Comparison of ENCODE assay signal across 8 mouse cellular contexts in the genomic region with DNA sequence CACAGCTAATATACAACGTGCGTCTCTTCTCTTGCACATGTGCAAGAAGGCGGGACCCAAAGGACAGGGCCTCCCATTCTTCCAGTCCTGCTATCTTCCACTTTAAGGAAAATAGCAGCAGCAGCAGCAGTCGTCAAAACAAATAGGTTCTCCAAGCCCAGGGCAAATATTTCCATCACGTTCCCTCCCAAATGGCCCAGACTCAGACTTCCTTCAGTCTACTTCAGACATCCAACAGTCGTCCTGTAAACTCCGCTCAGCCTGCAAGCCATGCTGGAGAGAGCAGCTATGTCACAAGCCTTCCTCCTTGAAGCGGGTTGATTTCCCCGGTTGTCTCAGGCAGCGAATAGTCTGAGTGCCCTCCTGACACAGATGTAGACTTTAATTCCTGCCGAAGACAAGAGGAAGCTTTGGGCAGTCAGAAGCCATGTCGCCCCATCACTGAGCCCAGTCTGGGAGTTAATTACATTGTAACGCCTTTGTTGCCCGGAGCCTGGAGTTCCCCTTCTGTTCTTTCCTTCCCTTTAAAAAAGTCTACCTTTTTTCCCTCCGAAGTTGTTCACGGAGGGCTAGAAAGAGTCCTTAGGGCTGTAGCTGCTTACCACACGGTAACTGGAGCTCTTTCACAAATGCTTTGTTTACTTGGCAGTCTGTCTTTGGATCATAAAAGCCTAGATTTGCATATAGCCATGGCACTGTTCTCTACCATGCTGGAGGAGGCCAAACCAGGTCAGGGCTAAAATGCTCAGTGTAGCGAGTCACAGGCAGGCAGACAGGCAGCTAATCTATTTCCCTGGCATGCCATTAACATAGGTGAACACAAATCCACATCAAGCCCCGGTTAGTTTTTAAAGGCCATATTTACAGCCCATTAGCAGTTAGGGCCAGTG.
DNase-seq lines count a peak whose midpoint lies in the region; ATAC-seq and TF ChIP-seq lines count a peak whose summit lies in the region.

No protein-coding gene starts in this region.

- peak; percentile 35; the same call in 1 of the 2 replicates for ATAC-seq in limb, embryonic 12.5 days (ENCODE audit: insufficient number of reproducible peaks, insufficient read depth, low FRiP score, low TSS enrichment, low read depth)
- ATAC-seq in frontal cortex, adult (ENCODE audit: low TSS enrichment), result no peak

- DNase-seq in testis, postnatal 10 days (ENCODE audit: low spot score), result no peak
- DNase-seq in heart, postnatal 36 days, result peak; percentile 25 to 28
- no peak for DNase-seq in ovary, postnatal 10 days (ENCODE audit: low spot score)
- DNase-seq in right cerebral cortex, postnatal 14 days, result no peak
- no peak for DNase-seq in layer of hippocampus, postnatal 25 days (ENCODE audit: extremely low spot score in 1 of 2, low spot score in 1 of 2)

- TF ChIP-seq CTCF in testis, adult 2 months (IDR thresholded peaks at IDR 0.05; ENCODE audit: control insufficient read depth, insufficient read depth, insufficient replicate concordance, low read depth, low read length), result no peak

- WGBS in limb, embryonic 12.5 days, result 24% methylated on average over 19 of the region's 19 CpGs

- peak overlapping the region; percentile 23; the same call in 1 of the 2 replicates for H3K9ac ChIP-seq in limb, embryonic 12.5 days (replicated peaks)

- peak overlapping the region; percentile 21 for H3K4me2 ChIP-seq in limb, embryonic 12.5 days

- H3K9me3 ChIP-seq in limb, embryonic 12.5 days, result no peaks in the 10 kb centered on the region

- intact Hi-C loops in heart, postnatal 36 days (cut with DNase I), result no loop called here

- peaks cover 10% of the 10 kb centered on the region for H3K4me1 ChIP-seq in testis, adult 2 months (ENCODE audit: control insufficient read depth, insufficient read depth, low read length)
- H3K4me1 ChIP-seq in limb, embryonic 12.5 days (replicated peaks), result peaks cover 15% of the 10 kb centered on the region

- no peak for TF ChIP-seq POLR2A in testis, adult 2 months (IDR thresholded peaks at IDR 0.05; ENCODE audit: control insufficient read depth, low read depth, low read length)

- H3K27me3 ChIP-seq in testis, adult 2 months (ENCODE audit: control insufficient read depth, insufficient read depth, low read length), result no peaks in the 10 kb centered on the region
- no peaks in the 10 kb centered on the region for H3K27me3 ChIP-seq in limb, embryonic 12.5 days

- no peak overlapping the region for H3K4me3 ChIP-seq in testis, adult 2 months (ENCODE audit: control insufficient read depth, low read depth, low read length)
- no peak overlapping the region for H3K4me3 ChIP-seq in limb, embryonic 12.5 days (replicated peaks)

- peak overlapping the region; percentile 10; the same call in 1 of the 2 replicates for H3K27ac ChIP-seq in testis, adult 2 months (ENCODE audit: control insufficient read depth, insufficient read depth, low read depth, low read length)
- H3K27ac ChIP-seq in limb, embryonic 12.5 days, result peak overlapping the region; percentile 81

- H3K36me3 ChIP-seq in testis, adult 2 months (ENCODE audit: control insufficient read depth, insufficient read depth, low read length), result no peaks in the 10 kb centered on the region
- H3K36me3 ChIP-seq in limb, embryonic 12.5 days, result no peaks in the 10 kb centered on the region

Comparison
In these comparisons a context has a peak if more than half of its experiments do, and no peak if none do; other contexts are left out.
1. DNase-seq: peak in heart, postnatal 36 days (2 of 2); none in testis, postnatal 10 days (single experiment), ovary, postnatal 10 days (single experiment), right cerebral cortex, postnatal 14 days (single experiment) and layer of hippocampus, postnatal 25 days (0 of 2).